Mouse (Mus musculus) liver (tissue): ENCODE measurements at regions not wholly inside any gene's neighbourhood (a gene's known extent, or its start where the extent isn't known, plus 50 kb on each side); places are given as distances from the start of the nearest gene placed in this dataset.
"Not testable (repeated sequence)": the region's sequence is repeated elsewhere in the genome, so short reads cannot be mapped to it uniquely, and the experiment has no call there.

Experiments used
- DNase-seq: peaks from one replicate; pipeline ENCODE4 v3.0.0-alpha.2; 2020; ENCODE audit warnings: mixed read lengths

DNA sequence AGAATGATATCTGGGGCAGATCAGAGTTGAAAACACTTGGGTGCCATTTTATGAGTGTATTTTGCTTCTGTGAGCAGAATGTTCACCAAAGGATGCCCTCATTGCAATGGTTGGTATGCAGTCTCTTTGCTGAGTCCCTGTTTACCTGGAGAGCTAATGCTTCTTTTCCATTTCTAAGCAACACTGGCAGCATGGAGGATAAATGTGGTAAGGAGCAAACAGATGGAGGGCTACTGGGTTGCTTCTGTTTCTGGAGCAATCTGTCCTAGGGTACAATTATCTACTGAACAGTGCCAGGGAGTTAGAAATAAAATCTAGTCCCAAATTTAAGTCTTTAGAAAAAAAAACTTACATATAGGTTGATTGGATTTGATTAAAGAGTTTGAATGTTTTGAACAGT, 245.9 kb downstream of the AI429214 start:
- DNase-seq, result no peak

DNA sequence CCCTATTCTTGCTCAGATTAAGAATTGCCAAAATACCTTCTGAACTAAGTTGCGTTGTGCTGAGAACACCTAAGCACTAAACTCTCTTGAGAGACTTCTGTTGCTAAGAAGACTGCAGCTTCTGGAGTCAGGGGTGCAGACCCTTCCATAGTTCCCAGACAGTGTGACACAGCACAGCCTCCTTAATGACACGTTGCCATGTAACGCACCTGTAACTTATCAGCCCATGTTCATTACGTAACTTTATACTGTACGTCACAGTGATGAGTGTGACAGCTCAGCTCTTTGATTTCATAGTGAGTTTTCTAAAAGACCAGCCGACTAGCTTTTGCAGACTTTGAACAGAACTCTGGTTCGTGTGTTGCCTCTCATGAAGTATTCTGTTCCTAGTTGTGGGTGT, 257.8 kb downstream of the AI429214 start:
- DNase-seq, result not testable (repeated sequence)

DNA sequence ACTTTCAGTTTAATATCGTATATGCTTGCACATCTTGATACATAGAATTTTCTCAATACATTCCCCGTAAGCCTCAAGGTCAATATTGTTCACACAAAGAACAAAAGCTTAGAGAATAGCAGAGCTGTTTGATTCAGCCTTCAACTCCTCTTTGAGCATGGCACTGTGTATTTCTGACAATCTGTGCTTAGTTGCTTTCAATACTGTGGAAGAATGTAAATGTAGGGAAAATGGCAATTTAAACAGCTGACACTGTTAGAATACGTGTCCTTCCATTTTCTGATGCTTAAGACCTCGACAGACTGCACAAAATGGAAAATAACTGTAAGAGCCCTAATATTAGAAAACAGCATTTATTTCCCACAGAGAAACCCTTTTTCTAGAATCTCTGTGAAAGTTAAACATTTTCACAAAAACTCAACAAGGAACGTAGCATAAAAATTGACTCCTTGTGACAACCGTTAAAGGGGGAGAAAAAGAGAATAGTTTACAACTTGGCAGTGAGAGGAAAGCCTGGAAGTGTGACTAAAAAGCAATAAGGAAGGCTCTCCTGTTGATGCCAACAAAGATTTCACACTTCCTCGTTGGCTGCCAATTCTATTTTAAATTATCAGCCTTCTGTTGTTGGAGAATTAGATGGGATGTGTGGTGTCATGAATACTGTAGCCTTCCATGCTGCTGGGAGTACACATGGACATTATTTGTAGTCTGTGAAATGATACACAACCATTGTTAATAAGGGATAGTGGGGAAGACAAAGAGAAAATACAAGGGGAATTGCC, 297.9 kb downstream of the AI429214 start:
- DNase-seq, result no peak
